Mouse (Mus musculus) kidney, embryonic 14.5 days (tissue): ENCODE measurements around the gene Tmem246. TPM values are rescaled to one million over a fixed set of nuclear protein-coding genes. Genes with fewer than 3 reads are reported as not detected.

Experiments used
- ATAC-seq: fragments of 200-750 bp; cut with Nextera tagmentation; 2 replicates; pipeline ENCODE4 v1.8.0; 2017; ENCODE audit warnings: moderate number of reproducible peaks, mild to moderate bottlenecking, moderate TSS enrichment, moderate library complexity; ENCODE audit not compliant: low FRiP score, low TSS enrichment
- H3K27ac ChIP-seq: fragments of 300-500 bp; sonication (generic); 2 replicates; pipeline ENCODE4 v1.5.1; 2014; ENCODE audit warnings: low read depth, mild to moderate bottlenecking, low read length, moderate library complexity, mixed read lengths
- H3K27me3 ChIP-seq: fragments of 300-500 bp; sonication (generic); 2 replicates; pipeline ENCODE4 v1.6.1; 2014; ENCODE audit warnings: mild to moderate bottlenecking, low read length; ENCODE audit not compliant: control insufficient read depth, insufficient read depth
- H3K36me3 ChIP-seq: fragments of 300-500 bp; sonication (generic); 2 replicates; pipeline ENCODE4 v1.6.1; 2014; ENCODE audit warnings: low read length, mixed read lengths; ENCODE audit not compliant: control insufficient read depth, insufficient read depth
- H3K4me1 ChIP-seq: fragments of 300-500 bp; sonication (generic); 2 replicates; pipeline ENCODE4 v1.6.1; 2014; ENCODE audit warnings: low read length, mixed read lengths; ENCODE audit not compliant: control insufficient read depth, insufficient read depth
- H3K4me2 ChIP-seq: fragments of 300-500 bp; sonication (generic); replicated peaks from 2 replicates; pipeline ENCODE4 v1.6.1; 2014; ENCODE audit warnings: low read depth, mild to moderate bottlenecking, low read length
- H3K4me3 ChIP-seq: fragments of 300-500 bp; sonication (generic); 2 replicates; pipeline ENCODE4 v1.5.1; 2014; ENCODE audit warnings: mild to moderate bottlenecking, low read length
- H3K9ac ChIP-seq: fragments of 300-500 bp; sonication (generic); 2 replicates; pipeline ENCODE4 v1.6.1; 2014; ENCODE audit warnings: low read depth, mild to moderate bottlenecking, low read length, moderate library complexity
- H3K9me3 ChIP-seq: fragments of 300-500 bp; sonication (generic); 2 replicates; pipeline ENCODE4 v1.6.1; 2016; ENCODE audit warnings: low read length; ENCODE audit not compliant: control insufficient read depth
- WGBS: fragments of 180-500 bp; shearing (Covaris S2); extraction: QIAGEN DNeasy Blood & Tissue Kit; methylation state at CpG from one replicate; pipeline ENCODE4 v1.1.7; 2014; 5-methylcytosine and 5-hydroxymethylcytosine counted together
- polyA plus RNA-seq: library from polyadenylated mRNA; unstranded; fragments of >200 nt; fragmentation: Nextera tagmentation; extraction: Ambion mirVana; gene quantifications from 2 replicates; pipeline ENCODE4 v1.2.1, GENCODE M21; 2014

Gene Tmem246
- polyA plus RNA-seq, 1 experiment from 2014 or later = 16.3 TPM

- Histone ChIP-seq H3K9ac (no peak overlapping the region), H3K36me3 (0 out of 2 replicates have a peak, but pooled peaks cover 2% of the 10 kb centered on the region), H3K4me3 (no peak overlapping the region), H3K27ac (no peak overlapping the region), H3K4me2 (no peak overlapping the region), H3K4me1 (peaks cover 3% of the 10 kb centered on the region; the same call in 1 of the 2 replicates), H3K27me3 (no peaks in the 10 kb centered on the region), H3K9me3 (no peaks in the 10 kb centered on the region)
- ATAC-seq = no peak
- 74% methylated on average over 2 of the region's 2 CpGs for WGBS
Observed at GRCm38 (mm10) chr4:49590152-49590551, 7.5 kb downstream of the Tmem246 start.

- Histone ChIP-seq H3K4me1 (peaks cover 18% of the 10 kb centered on the region), H3K4me3 (no peak overlapping the region), H3K27ac (no peak overlapping the region), H3K36me3 (0 out of 2 replicates have a peak, but pooled peaks cover 2% of the 10 kb centered on the region), H3K9ac (no peak overlapping the region), H3K4me2 (no peak overlapping the region), H3K9me3 (no peaks in the 10 kb centered on the region), H3K27me3 (no peaks in the 10 kb centered on the region)
- WGBS = 84% methylated on average over 10 of the region's 10 CpGs
- ATAC-seq = no peak
Observed at GRCm38 (mm10) chr4:49586811-49587210, 10.9 kb downstream of the Tmem246 start.

- H3K27ac ChIP-seq = no peak overlapping the region
- 0 out of 2 replicates have a peak, but pooled peaks have one; percentile 23 for ATAC-seq
- H3K27me3 ChIP-seq = no peaks in the 10 kb centered on the region
- H3K4me3 ChIP-seq = no peak overlapping the region
- H3K9ac ChIP-seq = no peak overlapping the region
- peaks cover 18% of the 10 kb centered on the region for H3K4me1 ChIP-seq
- no peak overlapping the region for H3K4me2 ChIP-seq
- H3K36me3 ChIP-seq = 0 out of 2 replicates have a peak, but pooled peaks cover 2% of the 10 kb centered on the region
- WGBS = 78% methylated on average over 7 of the region's 7 CpGs
- no peaks in the 10 kb centered on the region for H3K9me3 ChIP-seq
Observed at GRCm38 (mm10) chr4:49585524-49586101, 12.1 kb downstream of the Tmem246 start.

- no peak; the same call in 1 of the 2 replicates for ATAC-seq
- peaks cover 18% of the 10 kb centered on the region for H3K4me1 ChIP-seq
- H3K27me3 ChIP-seq = no peaks in the 10 kb centered on the region
- no peak overlapping the region for H3K4me3 ChIP-seq
- no peak overlapping the region for H3K9ac ChIP-seq
- H3K4me2 ChIP-seq = no peak overlapping the region
- H3K36me3 ChIP-seq = 0 out of 2 replicates have a peak, but pooled peaks cover 2% of the 10 kb centered on the region
- WGBS = 44% methylated on average over 14 of the region's 14 CpGs
- H3K27ac ChIP-seq = peak overlapping the region; percentile 53; the same call in 1 of the 2 replicates
- H3K9me3 ChIP-seq = no peaks in the 10 kb centered on the region
Observed at GRCm38 (mm10) chr4:49583965-49584831, 13.5 kb downstream of the Tmem246 start.

- H3K36me3 ChIP-seq = 0 out of 2 replicates have a peak, but pooled peaks cover 1% of the 10 kb centered on the region
- no peak for ATAC-seq
- H3K4me2 ChIP-seq = no peak overlapping the region
- H3K4me3 ChIP-seq = no peak overlapping the region
- H3K27me3 ChIP-seq = no peaks in the 10 kb centered on the region
- WGBS = 50% methylated on average over 4 of the region's 4 CpGs
- no peaks in the 10 kb centered on the region for H3K9me3 ChIP-seq
- H3K27ac ChIP-seq = no peak overlapping the region
- no peak overlapping the region for H3K9ac ChIP-seq
- H3K4me1 ChIP-seq = peaks cover 18% of the 10 kb centered on the region
Observed at GRCm38 (mm10) chr4:49581256-49581655, 16.4 kb downstream of the Tmem246 start.

GRCm38 (mm10) chr4:49572194-49572593 lies 25.5 kb downstream of the Tmem246 start:
- 91% methylated on average over 4 of the region's 4 CpGs for WGBS
- H3K4me1 ChIP-seq = no peaks in the 10 kb centered on the region
- no peak for ATAC-seq
- no peak overlapping the region for H3K4me2 ChIP-seq
- H3K9ac ChIP-seq = no peak overlapping the region
- H3K9me3 ChIP-seq = no peaks in the 10 kb centered on the region
- H3K27me3 ChIP-seq = no peaks in the 10 kb centered on the region
- H3K27ac ChIP-seq = no peak overlapping the region
- H3K36me3 ChIP-seq = no peaks in the 10 kb centered on the region
- no peak overlapping the region for H3K4me3 ChIP-seq

- no peak overlapping the region for H3K4me2 ChIP-seq
- no peak overlapping the region for H3K4me3 ChIP-seq
- no peaks in the 10 kb centered on the region for H3K27me3 ChIP-seq
- no peaks in the 10 kb centered on the region for H3K4me1 ChIP-seq
- H3K9me3 ChIP-seq = no peaks in the 10 kb centered on the region
- no peak overlapping the region for H3K9ac ChIP-seq
- peak; percentile 89 for ATAC-seq
- no peaks in the 10 kb centered on the region for H3K36me3 ChIP-seq
- H3K27ac ChIP-seq = no peak overlapping the region
- 19% methylated on average over 3 of the region's 3 CpGs for WGBS
Observed at GRCm38 (mm10) chr4:49567613-49568012, 30.1 kb downstream of the Tmem246 start.

- Histone ChIP-seq H3K4me1 (no peaks in the 10 kb centered on the region), H3K9me3 (no peaks in the 10 kb centered on the region), H3K36me3 (no peaks in the 10 kb centered on the region), H3K4me3 (no peak overlapping the region), H3K4me2 (no peak overlapping the region), H3K9ac (no peak overlapping the region), H3K27ac (no peak overlapping the region), H3K27me3 (no peaks in the 10 kb centered on the region)
- 0 out of 2 replicates have a peak, but pooled peaks have one; percentile 35 for ATAC-seq
- 56% methylated on average over 20 of the region's 20 CpGs for WGBS
Observed at GRCm38 (mm10) chr4:49559915-49560772, 37.5 kb downstream of the Tmem246 start.
